Mouse (Mus musculus): ENCODE results near the gene Ighmbp2.

The Ighmbp2 gene

GRCm38 (mm10) chr19:3282572-3283467 is at the start of gene Ighmbp2, which contains the start of gene Mrpl21:
TSS of gene Ighmbp2 (minus strand) at chr19:3283017.
TSS of gene Mrpl21 (plus strand) at chr19:3282901.
- DNase-seq (ENCODE audit: low read depth, low spot score) = peak; percentile 90

- DNase-seq (ENCODE audit: low read depth, low spot score) = no peak
Measured at GRCm38 (mm10) chr19:3326479-3327047, 43.7 kb upstream of the Ighmbp2 start.

- DNase-seq (ENCODE audit: low read depth, low spot score) = no peak
Measured at GRCm38 (mm10) chr19:3325771-3326478, 43.1 kb upstream of the Ighmbp2 start.

- peak; percentile 91 for DNase-seq (ENCODE audit: low read depth, low spot score)
Measured at GRCm38 (mm10) chr19:3324931-3325711, 42.3 kb upstream of the Ighmbp2 start.

- peak; percentile 14 for DNase-seq (ENCODE audit: low read depth, low spot score)
Measured at GRCm38 (mm10) chr19:3324271-3324811, 41.5 kb upstream of the Ighmbp2 start.

GRCm38 (mm10) chr19:3323753-3324270 is 41.0 kb upstream of the Ighmbp2 start:
- peak; percentile 8 for DNase-seq (ENCODE audit: low read depth, low spot score)

- peak; percentile 64 for DNase-seq (ENCODE audit: low read depth, low spot score)
Measured at GRCm38 (mm10) chr19:3323201-3323621, 40.4 kb upstream of the Ighmbp2 start.

- DNase-seq (ENCODE audit: low read depth, low spot score) = peak; percentile 26
Measured at GRCm38 (mm10) chr19:3322261-3322969, 39.6 kb upstream of the Ighmbp2 start, which contains the start of gene Cpt1a. TSS of gene Cpt1a (plus strand) at chr19:3322334.

- peak; percentile 7 for DNase-seq (ENCODE audit: low read depth, low spot score)
Measured at GRCm38 (mm10) chr19:3321617-3322016, 38.8 kb upstream of the Ighmbp2 start.

GRCm38 (mm10) chr19:3320801-3321200 is 38.0 kb upstream of the Ighmbp2 start:
- peak; percentile 7 for DNase-seq (ENCODE audit: low read depth, low spot score)

- no peak for DNase-seq (ENCODE audit: low read depth, low spot score)
Measured at GRCm38 (mm10) chr19:3320086-3320485, 37.3 kb upstream of the Ighmbp2 start.

GRCm38 (mm10) chr19:3319341-3319740 is 36.5 kb upstream of the Ighmbp2 start:
- no peak for DNase-seq (ENCODE audit: low read depth, low spot score)

- no peak for DNase-seq (ENCODE audit: low read depth, low spot score)
Measured at GRCm38 (mm10) chr19:3307175-3307949, 24.5 kb upstream of the Ighmbp2 start.

- DNase-seq (ENCODE audit: low read depth, low spot score) = no peak
Measured at GRCm38 (mm10) chr19:3304017-3304416, 21.2 kb upstream of the Ighmbp2 start.

- no peak for DNase-seq (ENCODE audit: low read depth, low spot score)
Measured at GRCm38 (mm10) chr19:3297775-3298174, 15.0 kb upstream of the Ighmbp2 start.

- no peak for DNase-seq (ENCODE audit: low read depth, low spot score)
Measured at GRCm38 (mm10) chr19:3297034-3297433, 14.2 kb upstream of the Ighmbp2 start.

GRCm38 (mm10) chr19:3295245-3295644 is 12.4 kb upstream of the Ighmbp2 start:
- no peak for DNase-seq (ENCODE audit: low read depth, low spot score)

- DNase-seq (ENCODE audit: low read depth, low spot score) = no peak
Measured at GRCm38 (mm10) chr19:3292993-3293392, 10.2 kb upstream of the Ighmbp2 start.

GRCm38 (mm10) chr19:3292028-3292427 is 9.2 kb upstream of the Ighmbp2 start:
- DNase-seq (ENCODE audit: low read depth, low spot score) = peak; percentile 54
